Mouse (Mus musculus) left cerebral cortex, adult 9 months (tissue): ENCODE data around the gene Arhgap22.

Source experiments
- DNase-seq, 2 experiments: peaks; one replicate each; pipeline ENCODE4 v3.0.0; 2022; ENCODE audit warnings: low spot score in 2 of 2

Arhgap22 gene

GRCm38 (mm10) chr14:33278374-33278773 is 64.5 kb downstream of the Arhgap22 start:
- no peak for DNase-seq

- DNase-seq, result no peak
These were observed 67.1 kb downstream of the Arhgap22 start for GRCm38 (mm10) chr14:33280921-33281320.

GRCm38 (mm10) chr14:33282447-33282846 is 68.6 kb downstream of the Arhgap22 start:
- DNase-seq, result no peak

GRCm38 (mm10) chr14:33287920-33288319 is 74.1 kb downstream of the Arhgap22 start:
- DNase-seq, result no peak

- no peak for DNase-seq
These were observed 76.2 kb downstream of the Arhgap22 start for GRCm38 (mm10) chr14:33290038-33290437.

- DNase-seq, result no peak
These were observed 80.7 kb downstream of the Arhgap22 start for GRCm38 (mm10) chr14:33294488-33294887.

- peak; percentile 86 to 90 for DNase-seq
These were observed 83.0 kb downstream of the Arhgap22 start for GRCm38 (mm10) chr14:33296698-33297341.

- no peak for DNase-seq
These were observed 86.8 kb downstream of the Arhgap22 start for GRCm38 (mm10) chr14:33300591-33300990.

GRCm38 (mm10) chr14:33303348-33303819 is 89.6 kb downstream of the Arhgap22 start:
- peak in 1 of 2 experiments; percentile 91 for DNase-seq

- DNase-seq, result no peak
These were observed 91.9 kb downstream of the Arhgap22 start for GRCm38 (mm10) chr14:33305645-33306281.

- DNase-seq, result no peak
These were observed 96.9 kb downstream of the Arhgap22 start for GRCm38 (mm10) chr14:33310719-33311118.

GRCm38 (mm10) chr14:33312309-33312708 is 98.5 kb downstream of the Arhgap22 start:
- no peak for DNase-seq

- peak in 1 of 2 experiments; percentile 68 for DNase-seq
These were observed 99.8 kb downstream of the Arhgap22 start for GRCm38 (mm10) chr14:33313624-33314023.

- no peak for DNase-seq
These were observed 100.3 kb downstream of the Arhgap22 start for GRCm38 (mm10) chr14:33314160-33314559.

GRCm38 (mm10) chr14:33315111-33315510 is 101.3 kb downstream of the Arhgap22 start:
- DNase-seq, result no peak

GRCm38 (mm10) chr14:33315771-33316170 is 101.9 kb downstream of the Arhgap22 start:
- no peak for DNase-seq

- DNase-seq, result no peak
These were observed 104.1 kb downstream of the Arhgap22 start for GRCm38 (mm10) chr14:33317946-33318345.

GRCm38 (mm10) chr14:33319541-33320521 is 106.0 kb downstream of the Arhgap22 start:
- peak in 1 of 2 experiments; percentile 39 for DNase-seq

- DNase-seq, result no peak
These were observed 107.0 kb downstream of the Arhgap22 start for GRCm38 (mm10) chr14:33320856-33321255.

- DNase-seq, result peak in 1 of 2 experiments; percentile 75
These were observed 108.8 kb downstream of the Arhgap22 start for GRCm38 (mm10) chr14:33322661-33323088.

GRCm38 (mm10) chr14:33324556-33324955 is 110.7 kb downstream of the Arhgap22 start:
- DNase-seq, result no peak

GRCm38 (mm10) chr14:33328369-33328768 is 114.5 kb downstream of the Arhgap22 start:
- DNase-seq, result peak; percentile 23 to 33
